Mouse (Mus musculus) forebrain, embryonic 13.5 days (tissue): ENCODE data around the gene Vamp5. TPM values are rescaled to one million over a fixed set of nuclear protein-coding genes. Genes with fewer than 3 reads are reported as not detected.

Source experiments
- ATAC-seq: fragments of 200-750 bp; cut with Nextera tagmentation; 2 replicates; pipeline ENCODE4 v1.8.0; 2017
- H3K27ac ChIP-seq: fragments of 300-500 bp; sonication (generic); 2 replicates; pipeline ENCODE4 v1.5.1; 2015; ENCODE audit warnings: inconsistent platforms, mild to moderate bottlenecking, moderate library complexity
- H3K27me3 ChIP-seq: fragments of 300-500 bp; sonication (generic); 2 replicates; pipeline ENCODE4 v1.6.1; 2015; ENCODE audit warnings: mild to moderate bottlenecking, inconsistent platforms
- H3K36me3 ChIP-seq: fragments of 300-500 bp; sonication (generic); 2 replicates; pipeline ENCODE4 v1.6.1; 2015; ENCODE audit warnings: mild to moderate bottlenecking, inconsistent platforms; ENCODE audit not compliant: poor library complexity, severe bottlenecking
- H3K4me1 ChIP-seq: fragments of 300-500 bp; sonication (generic); 2 replicates; pipeline ENCODE4 v1.6.1; 2015; ENCODE audit warnings: inconsistent platforms
- H3K4me2 ChIP-seq: fragments of 300-500 bp; sonication (generic); 2 replicates; pipeline ENCODE4 v1.6.1; 2015; ENCODE audit warnings: inconsistent platforms, mild to moderate bottlenecking, moderate library complexity
- H3K4me3 ChIP-seq: fragments of 300-500 bp; sonication (generic); 2 replicates; pipeline ENCODE4 v1.5.1; 2015; ENCODE audit warnings: mild to moderate bottlenecking, inconsistent platforms
- H3K9ac ChIP-seq: fragments of 300-500 bp; sonication (generic); 2 replicates; pipeline ENCODE4 v1.6.1; 2015; ENCODE audit warnings: mild to moderate bottlenecking, inconsistent platforms
- H3K9me3 ChIP-seq: fragments of 300-500 bp; sonication (generic); replicated peaks from 2 replicates; pipeline ENCODE4 v1.6.1; 2016; ENCODE audit warnings: inconsistent platforms
- WGBS: fragments of 180-500 bp; shearing (Covaris S2); methylation state at CpG from one replicate; pipeline ENCODE4 v1.1.7; 2015; 5-methylcytosine and 5-hydroxymethylcytosine counted together
- polyA plus RNA-seq: library from polyadenylated mRNA; unstranded; fragments of >200 nt; fragmentation: Nextera tagmentation; extraction: Ambion mirVana; gene quantifications from 2 replicates; pipeline ENCODE4 v1.2.1, GENCODE M21; 2015

Gene Vamp5
- polyA plus RNA-seq, 1 experiment from 2014 or later, result 10.1 TPM

- Histone ChIP-seq H3K4me3 (no peak overlapping the region), H3K4me2 (no peak overlapping the region), H3K9ac (no peak overlapping the region), H3K27me3 (no peaks in the 10 kb centered on the region), H3K27ac (no peak overlapping the region), H3K4me1 (peaks cover 7% of the 10 kb centered on the region), H3K36me3 (no peaks in the 10 kb centered on the region), H3K9me3 (no peaks in the 10 kb centered on the region)
- ATAC-seq, result no peak
- 10% methylated on average over 1 of the region's 1 CpGs for WGBS
Observed at GRCm38 (mm10) chr6:72410003-72410402, 29.7 kb upstream of the Vamp5 start.

- ATAC-seq, result no peak
- no peak overlapping the region for H3K9ac ChIP-seq
- WGBS, result 19% methylated on average over 3 of the region's 3 CpGs
- H3K9me3 ChIP-seq, result no peaks in the 10 kb centered on the region
- no peak overlapping the region for H3K27ac ChIP-seq
- no peaks in the 10 kb centered on the region for H3K27me3 ChIP-seq
- no peaks in the 10 kb centered on the region for H3K36me3 ChIP-seq
- no peak overlapping the region for H3K4me3 ChIP-seq
- peaks cover 3% of the 10 kb centered on the region for H3K4me1 ChIP-seq
- no peak overlapping the region for H3K4me2 ChIP-seq
Observed at GRCm38 (mm10) chr6:72409567-72409966, 29.3 kb upstream of the Vamp5 start.

- Histone ChIP-seq H3K9me3 (no peaks in the 10 kb centered on the region), H3K27me3 (no peaks in the 10 kb centered on the region), H3K27ac (no peak overlapping the region), H3K4me2 (no peak overlapping the region), H3K4me1 (no peaks in the 10 kb centered on the region), H3K9ac (no peak overlapping the region), H3K4me3 (no peak overlapping the region), H3K36me3 (no peaks in the 10 kb centered on the region)
- 3% methylated on average over 5 of the region's 5 CpGs for WGBS
- peak; percentile 68 for ATAC-seq
Observed at GRCm38 (mm10) chr6:72407119-72407518, 26.9 kb upstream of the Vamp5 start.

- Histone ChIP-seq H3K36me3 (no peaks in the 10 kb centered on the region), H3K27me3 (no peaks in the 10 kb centered on the region), H3K9ac (no peak overlapping the region), H3K4me1 (no peaks in the 10 kb centered on the region), H3K27ac (no peak overlapping the region), H3K4me3 (no peak overlapping the region), H3K4me2 (no peak overlapping the region), H3K9me3 (no peaks in the 10 kb centered on the region)
- no peak for ATAC-seq
- WGBS, result 84% methylated on average over 7 of the region's 7 CpGs
Observed at GRCm38 (mm10) chr6:72405356-72405755, 25.1 kb upstream of the Vamp5 start.

- no peak for ATAC-seq
- H3K4me2 ChIP-seq, result no peak overlapping the region
- no peaks in the 10 kb centered on the region for H3K36me3 ChIP-seq
- no peak overlapping the region for H3K27ac ChIP-seq
- H3K9me3 ChIP-seq, result no peaks in the 10 kb centered on the region
- no peaks in the 10 kb centered on the region for H3K27me3 ChIP-seq
- H3K9ac ChIP-seq, result no peak overlapping the region
- no peaks in the 10 kb centered on the region for H3K4me1 ChIP-seq
- WGBS, result 18% methylated on average over 7 of the region's 7 CpGs
- H3K4me3 ChIP-seq, result no peak overlapping the region
Observed at GRCm38 (mm10) chr6:72401875-72402274, 21.6 kb upstream of the Vamp5 start.

- H3K4me3 ChIP-seq, result no peak overlapping the region
- H3K4me1 ChIP-seq, result no peaks in the 10 kb centered on the region
- no peak overlapping the region for H3K9ac ChIP-seq
- 76% methylated on average over 2 of the region's 2 CpGs for WGBS
- no peaks in the 10 kb centered on the region for H3K9me3 ChIP-seq
- no peak overlapping the region for H3K27ac ChIP-seq
- H3K27me3 ChIP-seq, result no peaks in the 10 kb centered on the region
- no peak overlapping the region for H3K4me2 ChIP-seq
- H3K36me3 ChIP-seq, result no peaks in the 10 kb centered on the region
- ATAC-seq, result no peak
Observed at GRCm38 (mm10) chr6:72399967-72400366, 19.7 kb upstream of the Vamp5 start.

- Histone ChIP-seq H3K4me3 (no peak overlapping the region), H3K9ac (no peak overlapping the region), H3K4me1 (no peaks in the 10 kb centered on the region), H3K27me3 (no peaks in the 10 kb centered on the region), H3K36me3 (no peaks in the 10 kb centered on the region), H3K4me2 (no peak overlapping the region), H3K9me3 (no peaks in the 10 kb centered on the region), H3K27ac (no peak overlapping the region)
- ATAC-seq, result no peak
- WGBS, result 79% methylated on average over 10 of the region's 10 CpGs
Observed at GRCm38 (mm10) chr6:72396837-72397251, 16.6 kb upstream of the Vamp5 start.

- 88% methylated on average over 5 of the region's 5 CpGs for WGBS
- no peak overlapping the region for H3K4me3 ChIP-seq
- no peak overlapping the region for H3K9ac ChIP-seq
- H3K9me3 ChIP-seq, result no peaks in the 10 kb centered on the region
- no peak for ATAC-seq
- H3K4me1 ChIP-seq, result peaks cover 14% of the 10 kb centered on the region
- H3K27ac ChIP-seq, result no peak overlapping the region
- peaks cover 14% of the 10 kb centered on the region; the same call in 1 of the 2 replicates for H3K27me3 ChIP-seq
- no peaks in the 10 kb centered on the region for H3K36me3 ChIP-seq
- no peak overlapping the region for H3K4me2 ChIP-seq
Observed at GRCm38 (mm10) chr6:72392341-72392740, 12.1 kb upstream of the Vamp5 start.

GRCm38 (mm10) chr6:72390795-72391521 is 10.7 kb upstream of the Vamp5 start:
- Histone ChIP-seq H3K4me3 (peak overlapping the region; percentile 38; the same call in 1 of the 2 replicates), H3K4me2 (peak overlapping the region; percentile 60), H3K27me3 (peaks cover 14% of the 10 kb centered on the region; the same call in 1 of the 2 replicates), H3K9me3 (no peaks in the 10 kb centered on the region), H3K9ac (no peak overlapping the region), H3K4me1 (peaks cover 14% of the 10 kb centered on the region), H3K27ac (no peak overlapping the region), H3K36me3 (no peaks in the 10 kb centered on the region)
- 24% methylated on average over 12 of the region's 12 CpGs for WGBS
- ATAC-seq, result 0 out of 2 replicates have a peak, but pooled peaks have one; percentile 24

- H3K9me3 ChIP-seq, result no peaks in the 10 kb centered on the region
- peaks cover 14% of the 10 kb centered on the region for H3K4me1 ChIP-seq
- ATAC-seq, result peak; percentile 41; the same call in 1 of the 2 replicates
- H3K36me3 ChIP-seq, result no peaks in the 10 kb centered on the region
- H3K4me2 ChIP-seq, result peak within 1 kb of the TSS; percentile 60
- H3K9ac ChIP-seq, result peak within 1 kb of the TSS; percentile 59
- H3K4me3 ChIP-seq, result peak within 1 kb of the TSS; percentile 38
- 2% methylated on average over 33 of the region's 33 CpGs for WGBS
- no peak within 1 kb of the TSS for H3K27ac ChIP-seq
- H3K27me3 ChIP-seq, result peaks cover 14% of the 10 kb centered on the region; the same call in 1 of the 2 replicates
Observed at GRCm38 (mm10) chr6:72389941-72390771, 9.9 kb upstream of the Vamp5 start, which contains the start of gene Vamp8. TSS of gene Vamp8 (minus strand) at chr6:72390703.

- H3K27ac ChIP-seq, result no peak overlapping the region
- 32% methylated on average over 13 of the region's 13 CpGs for WGBS
- H3K4me2 ChIP-seq, result peak overlapping the region; percentile 60
- peak overlapping the region; percentile 38; the same call in 1 of the 2 replicates for H3K4me3 ChIP-seq
- no peak for ATAC-seq
- H3K9ac ChIP-seq, result peak overlapping the region; percentile 59; the same call in 1 of the 2 replicates
- no peaks in the 10 kb centered on the region for H3K9me3 ChIP-seq
- H3K27me3 ChIP-seq, result peaks cover 14% of the 10 kb centered on the region; the same call in 1 of the 2 replicates
- peaks cover 14% of the 10 kb centered on the region for H3K4me1 ChIP-seq
- H3K36me3 ChIP-seq, result no peaks in the 10 kb centered on the region
Observed at GRCm38 (mm10) chr6:72389471-72389940, 9.2 kb upstream of the Vamp5 start.

GRCm38 (mm10) chr6:72388791-72389329 is 8.6 kb upstream of the Vamp5 start:
- WGBS, result 88% methylated on average over 6 of the region's 6 CpGs
- Histone ChIP-seq H3K9ac (no peak overlapping the region), H3K4me1 (peaks cover 14% of the 10 kb centered on the region), H3K4me3 (no peak overlapping the region), H3K36me3 (no peaks in the 10 kb centered on the region), H3K27ac (no peak overlapping the region), H3K4me2 (no peak overlapping the region), H3K9me3 (no peaks in the 10 kb centered on the region), H3K27me3 (peaks cover 14% of the 10 kb centered on the region; the same call in 1 of the 2 replicates)
- no peak for ATAC-seq
